Mouse (Mus musculus): ENCODE data around the gene Pea15a.

Gene Pea15a

DNA sequence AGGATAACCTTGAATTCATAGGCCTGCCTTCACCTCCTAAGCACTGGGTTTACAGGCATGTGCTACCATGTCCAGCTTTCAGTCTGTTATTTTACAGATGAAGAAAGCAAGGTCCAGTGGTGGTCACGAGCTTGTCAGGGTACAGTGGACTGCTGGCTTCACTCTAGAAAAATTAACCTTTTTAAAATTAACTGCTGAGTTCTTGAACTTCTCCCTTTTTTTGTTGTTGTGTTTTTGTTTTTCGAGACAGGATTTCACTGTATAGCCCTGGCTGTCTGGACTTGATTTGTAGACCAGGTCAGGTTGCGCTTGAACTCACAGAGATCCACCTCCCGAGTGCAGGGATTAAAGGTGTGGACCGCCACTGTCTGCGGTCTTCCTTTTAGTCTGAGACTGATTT is 43.6 kb downstream of the Pea15a start:
- no peak for TF ChIP-seq GATA4 (IDR thresholded peaks at IDR 0.05; ENCODE audit: insufficient replicate concordance, low read length)

DNA sequence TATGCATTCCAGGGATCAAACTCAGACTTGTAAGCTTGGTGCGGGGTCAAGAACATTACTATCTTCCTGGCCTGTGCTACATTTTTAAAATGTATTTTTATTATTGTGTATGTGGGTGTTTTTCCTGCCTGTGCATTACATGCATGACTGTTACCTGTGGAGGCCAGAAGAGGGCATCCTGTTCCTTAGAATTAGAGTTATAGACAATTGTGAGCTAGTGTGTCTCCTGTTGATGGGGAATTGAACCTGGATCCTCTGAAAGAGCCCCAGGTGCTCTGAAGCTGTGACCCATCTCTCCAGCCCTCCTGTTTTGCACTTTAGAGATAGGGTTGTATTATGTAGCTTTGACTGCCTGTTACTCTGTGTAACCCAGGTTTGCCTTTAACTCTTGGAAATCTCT is 44.6 kb downstream of the Pea15a start:
- TF ChIP-seq GATA4 (IDR thresholded peaks at IDR 0.05; ENCODE audit: insufficient replicate concordance, low read length), result no peak

- no peak for TF ChIP-seq GATA4 (IDR thresholded peaks at IDR 0.05; ENCODE audit: insufficient replicate concordance, low read length)
These were observed 46.1 kb downstream of the Pea15a start for GRCm38 (mm10) chr1:172160508-172160907.

DNA sequence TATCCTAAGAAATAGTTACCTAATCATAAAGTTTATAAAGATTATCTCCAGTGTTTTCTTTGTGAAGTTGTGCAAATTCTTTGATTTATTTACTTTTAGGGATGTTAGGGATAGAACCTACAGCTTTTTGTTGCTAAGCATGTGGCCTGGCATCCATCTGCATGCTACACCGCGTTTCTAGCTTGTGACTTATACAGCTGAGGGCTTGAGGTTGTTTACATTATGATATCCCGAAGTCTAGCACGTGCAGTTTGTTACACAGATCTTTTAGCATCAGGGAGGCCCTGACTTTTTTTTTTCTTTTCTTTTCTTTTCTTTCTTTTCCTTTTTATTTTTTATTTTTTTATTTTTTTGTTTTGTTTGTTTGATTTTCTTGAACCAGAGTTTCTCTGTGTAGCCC is 46.6 kb downstream of the Pea15a start:
- no peak for TF ChIP-seq GATA4 (IDR thresholded peaks at IDR 0.05; ENCODE audit: insufficient replicate concordance, low read length)

DNA sequence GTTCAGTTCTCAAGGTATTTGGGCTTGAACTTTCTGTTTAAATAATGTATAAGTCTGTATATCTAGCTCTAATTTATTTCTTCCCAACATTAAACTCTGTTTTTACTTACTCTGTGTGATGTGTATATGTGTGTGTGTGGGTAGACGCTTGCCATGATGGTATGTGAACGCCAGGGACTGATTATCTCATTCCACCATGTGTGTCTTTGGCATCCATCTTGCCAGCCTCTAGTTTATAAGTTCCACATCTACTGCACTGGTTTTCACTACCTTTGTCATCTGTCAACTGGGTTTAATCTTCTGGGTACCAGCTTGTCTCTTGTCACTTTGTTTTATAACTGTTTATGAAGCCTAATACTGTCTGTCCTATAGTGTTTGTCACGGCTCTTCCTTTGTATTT is 51.1 kb downstream of the Pea15a start:
- no peak for TF ChIP-seq GATA4 (IDR thresholded peaks at IDR 0.05; ENCODE audit: insufficient replicate concordance, low read length)

DNA sequence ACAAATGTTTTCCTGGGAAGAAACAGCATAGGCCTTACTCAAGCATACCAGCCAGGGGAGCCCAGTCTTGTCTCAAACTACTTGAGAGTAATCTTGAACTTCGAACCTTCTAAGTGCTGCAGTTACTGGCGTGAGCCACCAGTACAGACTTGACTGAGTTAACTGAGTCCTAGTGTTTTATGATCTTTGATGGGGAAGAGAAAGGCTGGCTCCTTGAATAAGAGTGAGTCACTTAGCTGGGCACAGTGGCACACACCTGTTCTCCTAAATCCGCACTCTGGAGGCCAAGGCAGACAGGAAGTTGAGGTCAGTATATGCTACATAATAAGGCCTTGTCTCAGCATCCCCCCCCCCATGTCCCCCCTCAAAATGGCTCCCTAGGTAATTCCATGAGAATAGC is 52.1 kb downstream of the Pea15a start:
- TF ChIP-seq GATA4 (IDR thresholded peaks at IDR 0.05; ENCODE audit: insufficient replicate concordance, low read length), result no peak

- TF ChIP-seq GATA4 (IDR thresholded peaks at IDR 0.05; ENCODE audit: insufficient replicate concordance, low read length), result no peak
These were observed 57.4 kb downstream of the Pea15a start for GRCm38 (mm10) chr1:172148955-172149815.

DNA sequence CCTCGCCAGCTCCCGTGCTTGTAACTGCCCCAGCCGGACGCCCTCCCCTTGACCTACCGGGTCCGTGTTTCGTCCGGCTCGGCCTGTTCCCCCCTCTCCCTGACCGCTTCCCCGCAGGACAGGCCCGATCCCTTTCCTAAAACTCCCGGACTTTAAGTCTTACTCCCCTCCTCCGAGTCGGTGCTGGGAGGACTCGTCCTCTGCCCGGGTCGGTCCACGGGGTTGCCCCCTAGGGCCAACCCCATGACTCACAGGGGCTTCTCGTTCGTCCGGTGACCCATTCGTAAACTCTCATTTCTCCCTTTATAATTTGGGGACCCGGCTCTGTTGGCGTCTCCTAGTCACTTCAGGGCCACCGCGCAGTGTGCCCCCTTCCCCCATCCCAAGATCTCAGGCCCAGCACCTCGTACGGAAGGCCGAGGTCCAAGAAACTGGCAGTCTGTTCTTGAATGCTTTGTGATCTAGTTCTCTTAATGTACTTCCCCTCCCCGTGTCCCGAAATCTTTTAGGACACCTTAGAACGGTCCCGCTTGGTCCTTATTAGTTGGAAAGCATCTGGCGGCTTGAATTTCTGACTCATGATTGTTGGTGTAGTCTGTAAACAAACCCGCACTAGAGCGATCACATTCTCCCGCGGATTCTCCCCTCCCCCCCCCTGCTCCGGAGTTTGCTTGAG is 58.2 kb downstream of the Pea15a start:
- TF ChIP-seq GATA4 (IDR thresholded peaks at IDR 0.05; ENCODE audit: insufficient replicate concordance, low read length), result peak; percentile 3; the same call in 1 of the 2 replicates

DNA sequence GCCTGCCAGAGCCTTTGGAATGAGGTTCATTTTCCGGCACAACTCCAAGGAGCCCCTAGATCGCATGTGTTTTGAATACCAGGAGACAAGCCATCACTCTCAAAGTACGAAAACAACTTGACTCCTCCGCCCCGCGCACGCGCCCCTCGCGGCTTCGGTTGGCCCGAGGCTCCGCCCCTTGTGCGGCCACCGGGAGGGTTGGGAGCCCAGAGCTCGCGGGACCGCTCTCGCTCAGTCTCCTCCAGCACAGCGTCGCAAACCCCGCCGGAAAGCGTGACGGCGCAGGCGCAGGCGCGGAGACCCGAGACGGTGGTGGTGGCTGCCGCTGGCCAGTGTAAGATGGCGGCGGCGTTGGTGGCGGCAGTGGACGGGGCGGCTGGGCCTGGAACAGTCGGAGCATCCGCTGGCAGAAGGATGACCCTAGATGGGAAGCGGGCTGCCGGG is 58.7 kb downstream of the Pea15a start, which contains the start of gene Dcaf8:
Gene Dcaf8 (plus strand): TSS at position 250 of the 444 bp plus-strand sequence.
- TF ChIP-seq GATA4 (IDR thresholded peaks at IDR 0.05; ENCODE audit: insufficient replicate concordance, low read length), result peak; percentile 26; the same call in 1 of the 2 replicates
